Mouse (Mus musculus) heart, adult 2 months (tissue): ENCODE results near the gene Pomt1. TPM values are rescaled to one million over a fixed set of nuclear protein-coding genes. Genes with fewer than 3 reads are reported as not detected.

Experiments used
- DNase-seq, 2 experiments: peaks; one replicate each; pipeline ENCODE4 v3.0.0; 2021
- H3K27ac ChIP-seq: fragments of 200-600 bp; 2 replicates; pipeline ENCODE4 v1.8.1; 2022
- H3K27me3 ChIP-seq: fragments of 200-500 bp; 2 replicates; pipeline ENCODE4 v1.6.1; 2012; ENCODE audit warnings: mild to moderate bottlenecking, low read length, inconsistent platforms, mixed read lengths; ENCODE audit not compliant: control insufficient read depth, insufficient read depth
- H3K36me3 ChIP-seq: fragments of 200-500 bp; 2 replicates; pipeline ENCODE4 v1.6.1; 2012; ENCODE audit warnings: low read length, inconsistent platforms; ENCODE audit not compliant: control insufficient read depth, insufficient read depth
- H3K4me1 ChIP-seq: fragments of 200-500 bp; 2 replicates; pipeline ENCODE4 v1.6.1; 2011; ENCODE audit warnings: low read length; ENCODE audit not compliant: control insufficient read depth, insufficient read depth
- H3K4me3 ChIP-seq: fragments of 200-600 bp; 2 replicates; pipeline ENCODE4 v1.8.1; 2022
- H3K79me2 ChIP-seq: fragments of 200-500 bp; replicated peaks from 2 replicates; pipeline ENCODE4 v1.6.1; 2012; ENCODE audit warnings: mild to moderate bottlenecking, inconsistent platforms, low read length, moderate library complexity, mixed read lengths; ENCODE audit not compliant: control insufficient read depth, insufficient read depth
- H3K9ac ChIP-seq: fragments of 200-500 bp; 2 replicates; pipeline ENCODE4 v1.6.1; 2012; ENCODE audit warnings: low read depth, mild to moderate bottlenecking, control low read depth, inconsistent platforms, low read length, mixed read lengths
- CTCF ChIP-seq: fragments of 200-600 bp; IDR thresholded peaks from 2 replicates; pipeline ENCODE4 v1.8.1; 2022; ENCODE audit warnings: antibody characterized with exemption, mild to moderate bottlenecking, moderate library complexity
- EP300 ChIP-seq: fragments of 200-500 bp; IDR thresholded peaks from 2 replicates; pipeline ENCODE4 v1.6.1; 2011; ENCODE audit warnings: low read depth, low read length, control low read depth; ENCODE audit not compliant: insufficient read depth
- POLR2A ChIP-seq: fragments of 200-500 bp; IDR thresholded peaks from 2 replicates; pipeline ENCODE4 v1.6.1; 2011; ENCODE audit warnings: mild to moderate bottlenecking, low read depth, low read length, control low read depth; ENCODE audit not compliant: insufficient read depth
- WGBS: fragments of 180-500 bp; shearing (Covaris S2); methylation state at CpG from one replicate; pipeline ENCODE4 v1.1.7; 2018; 5-methylcytosine and 5-hydroxymethylcytosine counted together
- intact Hi-C: fragments of 180-260 bp; cut with DNase I; formaldehyde crosslinking; loops from one replicate; pipeline ENCODE4 v1.15.1; 2025
- polyA plus RNA-seq: library from polyadenylated mRNA; depleted of rRNA; stranded (reverse); fragments of >200 nt; gene quantifications from 2 replicates; pipeline ENCODE4 v1.2.3, GENCODE M21; 2012
- total RNA-seq, 2 experiments: library from RNA; stranded (reverse); gene quantifications; 2 replicates each; pipeline ENCODE4 v1.2.3; 2021

Gene Pomt1
- total and polyA plus RNA-seq, 3 experiments, result 13.1 to 17.7 (median 16.9) TPM

DNA sequence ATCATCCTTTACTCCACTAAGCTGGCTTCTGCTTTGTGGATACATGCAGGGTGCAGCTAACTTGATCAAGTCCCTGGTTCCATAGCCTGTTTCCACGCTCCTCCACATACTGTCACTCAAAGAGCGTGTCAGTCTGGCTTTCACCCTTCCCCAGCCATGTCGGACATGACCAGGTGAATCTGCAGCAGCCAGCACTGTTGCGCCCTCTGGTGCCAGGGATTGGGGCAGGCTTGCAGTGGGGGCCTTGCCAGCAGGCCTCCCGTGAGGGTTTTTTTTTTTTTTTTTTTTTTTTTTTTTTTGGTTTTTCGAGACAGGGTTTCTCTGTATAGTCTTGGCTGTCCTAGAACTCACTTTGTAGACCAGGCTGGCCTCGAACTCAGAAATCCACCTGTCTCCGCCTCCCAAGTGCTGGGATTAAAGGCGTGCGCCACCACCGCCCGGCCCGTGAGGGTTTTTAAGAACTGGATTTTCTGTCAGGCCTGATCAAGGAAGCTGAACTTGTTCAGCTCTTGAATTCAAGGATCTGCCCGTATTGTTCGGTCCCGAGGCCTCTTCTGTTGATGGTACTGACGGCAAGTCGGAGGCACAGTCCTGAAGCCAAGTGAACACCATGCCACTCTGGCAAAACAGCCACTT is 44.4 kb upstream of the Pomt1 start:
- Histone ChIP-seq H3K79me2 (peaks cover 2% of the 10 kb centered on the region), H3K4me3 (no peak overlapping the region), H3K27ac (no peak overlapping the region), H3K9ac (no peak overlapping the region), H3K27me3 (no peaks in the 10 kb centered on the region), H3K36me3 (no peaks in the 10 kb centered on the region), H3K4me1 (no peaks in the 10 kb centered on the region; the same call in 1 of the 2 replicates)
- DNase-seq, result peak; percentile 64 to 71
- 73% methylated on average over 17 of the region's 18 CpGs for WGBS
- peak; percentile 71; the same call in 1 of the 2 replicates for TF ChIP-seq EP300
- peak; percentile 72 for TF ChIP-seq CTCF
- TF ChIP-seq POLR2A, result no peak
- intact Hi-C loops, result loop anchor here (2.0 to 10.0 kb wide), 3 partner anchors 41 to 277 kb away; partner anchors contain the start of gene Prrc2b

DNA sequence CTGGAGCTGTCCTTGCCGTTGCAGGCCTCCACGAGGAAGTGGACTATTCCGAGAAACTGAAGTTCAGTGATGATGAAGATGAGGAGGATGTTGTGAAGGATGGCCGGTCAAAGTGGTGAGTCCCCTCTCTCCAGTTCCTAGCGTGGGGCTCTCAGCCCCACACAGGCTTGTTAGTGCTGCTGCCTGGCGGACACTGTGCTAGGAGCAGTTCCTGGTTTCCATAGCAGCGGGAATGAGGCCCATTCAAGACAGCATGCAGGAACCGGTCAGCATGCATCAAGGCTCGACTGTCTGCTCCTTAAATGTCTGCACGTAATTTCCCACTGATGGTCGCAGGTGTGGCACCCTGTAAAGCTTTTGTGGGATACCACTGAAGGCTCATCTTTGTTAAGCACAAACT is 37.4 kb upstream of the Pomt1 start:
- TF ChIP-seq CTCF (no peak), POLR2A (no peak), EP300 (no peak)
- no peaks in the 10 kb centered on the region for H3K36me3 ChIP-seq
- no peaks in the 10 kb centered on the region for H3K4me1 ChIP-seq
- H3K27ac ChIP-seq, result no peak overlapping the region
- 77% methylated on average over 11 of the region's 11 CpGs for WGBS
- intact Hi-C loops, result loop anchor here (10.0 kb wide), 1 partner anchor 284 kb away; no protein-coding TSS in a partner anchor
- H3K27me3 ChIP-seq, result no peaks in the 10 kb centered on the region
- H3K9ac ChIP-seq, result no peak overlapping the region
- H3K79me2 ChIP-seq, result peaks cover 1% of the 10 kb centered on the region; the same call in 1 of the 2 replicates
- H3K4me3 ChIP-seq, result no peak overlapping the region
- DNase-seq, result no peak

DNA sequence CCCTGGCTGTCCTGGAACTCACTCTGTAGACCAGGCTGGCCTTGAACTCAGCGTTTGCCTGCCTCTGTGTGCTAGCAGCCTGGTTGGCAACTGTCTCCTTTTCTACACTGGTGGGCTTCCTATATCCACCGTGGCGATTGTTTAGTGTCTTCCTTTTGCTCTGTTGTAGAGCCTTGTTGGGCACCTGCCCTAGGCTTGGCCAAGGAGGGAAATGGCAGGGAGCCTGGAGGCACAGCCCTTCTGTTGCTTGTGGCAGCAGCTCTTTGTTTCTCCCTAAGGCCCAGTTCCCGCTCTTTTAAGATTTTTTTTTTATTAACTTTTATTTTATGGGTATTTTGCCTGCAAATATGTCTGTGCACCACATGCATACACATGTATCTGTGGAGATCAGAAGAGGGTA is 36.4 kb upstream of the Pomt1 start:
- Histone ChIP-seq H3K9ac (no peak overlapping the region), H3K27ac (no peak overlapping the region), H3K4me3 (no peak overlapping the region), H3K4me1 (no peaks in the 10 kb centered on the region), H3K36me3 (no peaks in the 10 kb centered on the region), H3K79me2 (0 out of 2 replicates have a peak, but pooled peaks cover 1% of the 10 kb centered on the region), H3K27me3 (no peaks in the 10 kb centered on the region)
- 86% methylated on average over 4 of the region's 4 CpGs for WGBS
- TF ChIP-seq CTCF (no peak), EP300 (no peak), POLR2A (no peak)
- no peak for DNase-seq
- intact Hi-C loops, result no loop called here

DNA sequence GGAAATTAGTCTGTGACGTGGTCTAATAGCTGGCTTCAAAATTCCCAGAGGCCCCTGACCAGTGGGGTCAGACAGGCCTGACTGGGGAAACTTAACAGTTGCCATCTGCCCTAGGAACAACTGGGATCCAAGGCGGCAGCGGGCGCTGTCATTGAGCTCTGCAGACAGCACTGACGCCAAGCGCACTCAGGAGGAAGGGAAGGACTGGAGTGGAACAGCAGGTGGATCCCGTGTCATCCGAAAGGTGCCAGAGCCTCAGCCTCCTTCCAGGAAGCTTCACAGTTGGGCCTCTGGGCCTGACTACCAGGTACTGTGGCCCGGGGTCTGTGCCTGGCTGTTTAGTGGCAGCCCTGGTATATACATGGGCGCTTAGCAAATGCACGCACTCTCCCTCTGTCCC is 35.7 kb upstream of the Pomt1 start:
- WGBS, result 95% methylated on average over 11 of the region's 11 CpGs
- no peaks in the 10 kb centered on the region for H3K4me1 ChIP-seq
- no peak for DNase-seq
- H3K27ac ChIP-seq, result no peak overlapping the region
- H3K4me3 ChIP-seq, result no peak overlapping the region
- no peak for TF ChIP-seq EP300
- TF ChIP-seq CTCF, result no peak
- TF ChIP-seq POLR2A, result no peak
- H3K27me3 ChIP-seq, result no peaks in the 10 kb centered on the region
- no peak overlapping the region for H3K9ac ChIP-seq
- intact Hi-C loops, result no loop called here
- H3K79me2 ChIP-seq, result 0 out of 2 replicates have a peak, but pooled peaks cover 1% of the 10 kb centered on the region
- H3K36me3 ChIP-seq, result no peaks in the 10 kb centered on the region

DNA sequence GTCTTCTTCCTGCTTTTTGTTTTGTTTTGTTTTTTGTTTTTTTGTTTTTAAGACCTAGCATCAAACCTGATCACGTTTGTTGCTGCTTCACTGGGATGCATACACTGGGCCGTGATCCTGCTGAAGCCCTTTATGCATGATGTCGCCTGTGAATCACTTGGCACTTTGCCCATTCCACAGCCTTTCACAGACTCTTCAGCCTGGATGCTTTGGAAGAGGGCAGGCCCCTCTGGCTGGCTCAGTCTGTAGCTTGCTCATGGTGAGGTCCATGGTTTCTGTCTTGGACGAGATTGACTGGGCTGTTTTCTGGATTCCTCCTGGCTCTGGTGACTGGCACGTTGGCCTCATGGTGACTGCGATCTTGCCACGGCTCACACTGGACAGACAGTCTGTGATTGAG is 34.9 kb upstream of the Pomt1 start:
- TF ChIP-seq POLR2A, result no peak
- no peak for TF ChIP-seq CTCF
- TF ChIP-seq EP300, result no peak
- 52% methylated on average over 7 of the region's 7 CpGs for WGBS
- no peak for DNase-seq
- no peaks in the 10 kb centered on the region for H3K27me3 ChIP-seq
- no peaks in the 10 kb centered on the region for H3K4me1 ChIP-seq
- 0 out of 2 replicates have a peak, but pooled peaks cover 1% of the 10 kb centered on the region for H3K79me2 ChIP-seq
- no peak overlapping the region for H3K27ac ChIP-seq
- no peaks in the 10 kb centered on the region for H3K36me3 ChIP-seq
- intact Hi-C loops, result no loop called here
- H3K4me3 ChIP-seq, result no peak overlapping the region
- H3K9ac ChIP-seq, result no peak overlapping the region

DNA sequence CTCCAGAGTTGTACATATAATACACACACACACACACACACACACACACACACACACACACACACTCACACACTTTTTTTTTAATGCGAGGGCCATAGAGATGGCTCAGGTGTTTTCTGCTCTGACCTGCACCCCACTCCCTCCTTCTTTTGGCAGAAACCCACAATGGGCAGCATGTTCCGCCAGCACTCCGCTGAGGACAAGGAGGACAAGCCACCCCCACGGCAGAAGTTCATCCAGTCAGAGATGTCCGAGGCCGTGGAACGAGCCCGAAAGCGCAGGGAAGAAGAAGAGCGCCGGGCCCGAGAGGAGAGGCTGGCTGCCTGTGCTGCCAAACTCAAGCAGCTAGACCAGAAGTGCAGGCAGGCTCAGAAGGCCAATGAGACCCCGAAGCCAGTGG is 32.5 kb upstream of the Pomt1 start:
- intact Hi-C loops, result no loop called here
- H3K9ac ChIP-seq, result no peak overlapping the region
- no peak overlapping the region for H3K27ac ChIP-seq
- no peaks in the 10 kb centered on the region for H3K27me3 ChIP-seq
- TF ChIP-seq POLR2A, result no peak
- no peak for DNase-seq
- no peak overlapping the region for H3K4me3 ChIP-seq
- H3K79me2 ChIP-seq, result no peaks in the 10 kb centered on the region
- H3K36me3 ChIP-seq, result no peaks in the 10 kb centered on the region
- no peaks in the 10 kb centered on the region for H3K4me1 ChIP-seq
- 92% methylated on average over 13 of the region's 13 CpGs for WGBS
